Comparison of ENCODE assay signal across 18 mouse cellular contexts in the genomic region with DNA sequence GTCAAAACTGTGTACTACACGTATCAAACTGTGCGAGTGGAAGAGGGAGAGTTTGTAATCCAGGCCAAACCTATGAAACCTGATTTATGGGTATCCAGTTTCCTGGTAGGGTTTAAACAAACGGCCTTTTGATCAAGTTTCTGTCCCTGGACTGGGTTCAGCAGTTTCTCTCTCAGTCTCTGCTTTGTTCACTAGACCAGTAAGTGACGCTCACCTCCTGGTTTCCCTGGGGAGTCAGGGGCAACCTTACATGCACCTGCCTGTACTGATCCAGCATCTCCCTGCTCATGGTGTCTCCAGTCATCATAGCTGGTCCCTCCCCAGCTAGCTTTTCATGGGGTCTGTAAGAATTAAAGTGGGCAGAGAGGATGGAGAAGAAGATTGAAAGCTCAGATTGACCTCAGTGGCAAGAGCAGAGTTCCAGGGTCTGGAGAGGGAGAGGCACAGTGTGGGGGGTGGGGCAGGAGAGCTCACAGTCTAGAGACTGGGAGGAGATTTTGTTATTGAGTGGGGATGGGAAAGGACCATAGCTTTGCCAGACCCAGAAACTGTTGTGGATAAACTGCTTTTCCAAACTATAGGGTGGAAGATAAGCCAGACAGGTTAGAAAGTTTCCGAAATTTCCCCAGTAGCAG. TPM values are rescaled to one million over a fixed set of nuclear protein-coding genes. Genes with fewer than 3 reads are reported as not detected.
"Had no signal": no experiment of that assay in that cellular context is flagged by ENCODE, and none has a peak within 500 bp of the region (broad histone marks: within the 10 kb centered on the region; RNA-seq: fewer than 3 reads in every experiment).

No protein-coding gene starts in this region.

- H3K27ac ChIP-seq: hindbrain, embryonic 15.5 days; layer of hippocampus, adult 2 months; liver, embryonic 15.5 days; macrophage; neural tube, embryonic 13.5 days had no signal

- H3K9ac ChIP-seq: hindbrain, embryonic 15.5 days; liver, embryonic 15.5 days; lung, embryonic 14.5 days; neural tube, embryonic 13.5 days had no signal

- H3K9me3 ChIP-seq: hindbrain, embryonic 15.5 days; liver, embryonic 15.5 days; neural tube, embryonic 13.5 days had no signal

- H3K4me3 ChIP-seq: hindbrain, embryonic 15.5 days; layer of hippocampus, adult 2 months; liver, embryonic 15.5 days; megakaryocyte, embryonic 14.5 days; neural tube, embryonic 13.5 days had no signal

- H3K27me3 ChIP-seq: hindbrain, embryonic 15.5 days; liver, embryonic 15.5 days; neural tube, embryonic 13.5 days had no signal

- ATAC-seq: midbrain, embryonic 16.5 days had no signal

- DNase-seq: kidney, adult 18-20 months; kidney, postnatal 4 days; lung, embryonic 14.5 days; lung, postnatal 10 days; retina, postnatal 1 day; right cerebral cortex, postnatal 4 days; thymus, adult 18-20 months; thymus, postnatal 14 days had no signal

- H3K36me3 ChIP-seq: hindbrain, embryonic 15.5 days; liver, embryonic 15.5 days; neural tube, embryonic 13.5 days had no signal

- H3K4me2 ChIP-seq: hindbrain, embryonic 15.5 days; liver, embryonic 11.5 days; liver, embryonic 15.5 days; lung, embryonic 14.5 days; midbrain, embryonic 11.5 days; neural tube, embryonic 13.5 days had no signal

RNA-seq across cellular contexts. Expression of a gene that starts 47.6 kb away (rescaled TPM):
- polyA plus RNA-seq: macrophage had no signal

RNA-seq across cellular contexts. Expression of a gene that starts 57.5 kb away (rescaled TPM):
- polyA plus RNA-seq: liver, embryonic 11.5 days; liver, embryonic 15.5 days; macrophage; midbrain, embryonic 11.5 days; spleen, adult 2 months had no signal
